In the genomic region with DNA sequence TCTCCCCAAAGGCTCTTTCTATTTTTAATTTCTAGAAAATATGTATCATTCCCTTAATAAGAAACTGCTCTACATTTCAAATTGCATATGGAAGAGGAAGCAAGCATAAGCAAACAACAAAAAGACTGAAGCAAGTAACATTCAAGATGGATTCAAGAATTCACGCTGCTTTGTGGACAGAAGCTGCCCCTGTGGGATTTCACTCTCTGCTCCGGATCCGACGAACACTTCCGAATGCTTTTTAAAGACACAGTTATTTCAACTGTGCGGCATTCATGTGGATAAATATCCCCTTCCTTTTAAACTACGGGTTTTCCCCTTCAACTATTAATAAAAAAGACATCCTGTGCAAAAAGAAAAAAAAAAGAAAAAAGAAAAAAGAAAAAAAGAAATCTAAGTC, we compare ENCODE assay signal across 16 mouse cellular contexts.
DNase-seq lines count a peak whose midpoint lies in the region; ATAC-seq lines count a peak whose summit lies in the region.
"Had no signal": no experiment of that assay in that cellular context is flagged by ENCODE, and none has a peak within 500 bp of the region (broad histone marks: within the 10 kb centered on the region; RNA-seq: fewer than 3 reads in every experiment).

No protein-coding gene starts in this region.

- no peak for DNase-seq in hindbrain, embryonic 10.5 days (ENCODE audit: low spot score)
- DNase-seq in embryo, embryonic 10.5 days (ENCODE audit: low spot score), result peak; percentile 36
- no peak for DNase-seq in limb, embryonic 10.5 days (ENCODE audit: low spot score)
- no peak for DNase-seq in frontal cortex, adult 2 months (ENCODE audit: extremely low spot score in 1 of 2, low spot score in 1 of 2)
- no peak for DNase-seq in urinary bladder, postnatal 25 days (ENCODE audit: low spot score)
- no peak for DNase-seq in thymus, postnatal 36 days
- DNase-seq: cerebellum, adult 9-11 months; gastrocnemius, postnatal 14 days; kidney, postnatal 25 days; layer of hippocampus, postnatal 36 days; lung, postnatal 10 days; right cerebral cortex, adult 18-20 months; thymus, postnatal 14 days had no signal

- no peak for ATAC-seq in hindbrain, embryonic 16.5 days
- ATAC-seq in forebrain, embryonic 12.5 days (ENCODE audit: low FRiP score), result no peak

- no peak overlapping the region; the same call in 1 of the 2 replicates for H3K9ac ChIP-seq in hindbrain, embryonic 16.5 days (ENCODE audit: low read depth, low read length)
- no peak overlapping the region for H3K9ac ChIP-seq in forebrain, embryonic 12.5 days
- H3K9ac ChIP-seq: limb, embryonic 15.5 days had no signal

- H3K27ac ChIP-seq in hindbrain, embryonic 10.5 days, result peak overlapping the region; percentile 40; the same call in 1 of the 2 replicates
- no peak overlapping the region; the same call in 1 of the 2 replicates for H3K27ac ChIP-seq in hindbrain, embryonic 16.5 days (ENCODE audit: low read depth, low read length)
- peak overlapping the region; percentile 85 for H3K27ac ChIP-seq in forebrain, embryonic 12.5 days
- peak overlapping the region; percentile 82 for H3K27ac ChIP-seq in limb, embryonic 10.5 days
- H3K27ac ChIP-seq: limb, embryonic 15.5 days had no signal

- no peak overlapping the region for H3K4me2 ChIP-seq in hindbrain, embryonic 16.5 days (ENCODE audit: low read length)
- peak overlapping the region; percentile 21; the same call in 1 of the 2 replicates for H3K4me2 ChIP-seq in forebrain, embryonic 12.5 days
- H3K4me2 ChIP-seq: limb, embryonic 15.5 days had no signal

- WGBS in hindbrain, embryonic 10.5 days, result 51% methylated on average over 7 of the region's 7 CpGs
- 15% methylated on average over 7 of the region's 7 CpGs for WGBS in hindbrain, embryonic 16.5 days
- 26% methylated on average over 7 of the region's 7 CpGs for WGBS in forebrain, embryonic 12.5 days
- 38% methylated on average over 7 of the region's 7 CpGs for WGBS in limb, embryonic 10.5 days

- H3K9me3 ChIP-seq in hindbrain, embryonic 10.5 days, result no peaks in the 10 kb centered on the region
- H3K9me3 ChIP-seq in hindbrain, embryonic 16.5 days (ENCODE audit: control insufficient read depth, low read length), result no peaks in the 10 kb centered on the region
- H3K9me3 ChIP-seq in forebrain, embryonic 12.5 days, result no peaks in the 10 kb centered on the region
- no peaks in the 10 kb centered on the region for H3K9me3 ChIP-seq in limb, embryonic 10.5 days (replicated peaks)
- H3K9me3 ChIP-seq: limb, embryonic 15.5 days had no signal

- no peaks in the 10 kb centered on the region for H3K27me3 ChIP-seq in hindbrain, embryonic 10.5 days (ENCODE audit: insufficient read depth, poor library complexity, severe bottlenecking)
- no peaks in the 10 kb centered on the region for H3K27me3 ChIP-seq in hindbrain, embryonic 16.5 days (replicated peaks; ENCODE audit: control insufficient read depth, insufficient read depth, low read length)
- no peaks in the 10 kb centered on the region for H3K27me3 ChIP-seq in forebrain, embryonic 12.5 days
- H3K27me3 ChIP-seq in limb, embryonic 10.5 days (ENCODE audit: low read depth, poor library complexity, severe bottlenecking), result no peaks in the 10 kb centered on the region

- no peaks in the 10 kb centered on the region for H3K36me3 ChIP-seq in hindbrain, embryonic 10.5 days
- no peaks in the 10 kb centered on the region for H3K36me3 ChIP-seq in hindbrain, embryonic 16.5 days (ENCODE audit: control insufficient read depth, insufficient read depth, low read length)
- H3K36me3 ChIP-seq in forebrain, embryonic 12.5 days (replicated peaks), result no peaks in the 10 kb centered on the region
- no peaks in the 10 kb centered on the region for H3K36me3 ChIP-seq in limb, embryonic 10.5 days
- H3K36me3 ChIP-seq: limb, embryonic 15.5 days had no signal

- H3K4me1 ChIP-seq in hindbrain, embryonic 10.5 days (replicated peaks), result peaks cover 33% of the 10 kb centered on the region
- H3K4me1 ChIP-seq in hindbrain, embryonic 16.5 days (ENCODE audit: control insufficient read depth, insufficient read depth, low read depth, low read length), result peaks cover 14% of the 10 kb centered on the region
- peaks cover 35% of the 10 kb centered on the region for H3K4me1 ChIP-seq in forebrain, embryonic 12.5 days
- peaks cover 52% of the 10 kb centered on the region for H3K4me1 ChIP-seq in limb, embryonic 10.5 days

- H3K4me3 ChIP-seq in hindbrain, embryonic 10.5 days, result no peak overlapping the region
- no peak overlapping the region for H3K4me3 ChIP-seq in hindbrain, embryonic 16.5 days (ENCODE audit: low read length)
- no peak overlapping the region for H3K4me3 ChIP-seq in forebrain, embryonic 12.5 days (replicated peaks)
- peak overlapping the region; percentile 5; the same call in 1 of the 2 replicates for H3K4me3 ChIP-seq in limb, embryonic 10.5 days
- H3K4me3 ChIP-seq: limb, embryonic 15.5 days had no signal
